Mouse (Mus musculus) kidney, adult 18-20 months (tissue): Measurements from ENCODE around the gene Bdnf.

Source experiments
- DNase-seq: peaks from one replicate; pipeline ENCODE4 v3.0.0; 2021

The Bdnf gene

GRCm38 (mm10) chr2:109706524-109706923 lies 32.0 kb downstream of the Bdnf start:
- DNase-seq: no peak

- DNase-seq: no peak
Measured at GRCm38 (mm10) chr2:109709346-109709745, 34.8 kb downstream of the Bdnf start.

GRCm38 (mm10) chr2:109711049-109711448 lies 36.5 kb downstream of the Bdnf start:
- DNase-seq: no peak

GRCm38 (mm10) chr2:109725261-109725660 lies 50.8 kb downstream of the Bdnf start:
- no peak for DNase-seq

GRCm38 (mm10) chr2:109725831-109726230 lies 51.3 kb downstream of the Bdnf start:
- DNase-seq: no peak

- DNase-seq: no peak
Measured at GRCm38 (mm10) chr2:109729221-109729620, 54.7 kb downstream of the Bdnf start.

GRCm38 (mm10) chr2:109733201-109734039 lies 58.9 kb downstream of the Bdnf start:
- no peak for DNase-seq

- DNase-seq: no peak
Measured at GRCm38 (mm10) chr2:109734228-109734627, 59.7 kb downstream of the Bdnf start.

- no peak for DNase-seq
Measured at GRCm38 (mm10) chr2:109734666-109735065, 60.2 kb downstream of the Bdnf start.

- peak; percentile 30 for DNase-seq
Measured at GRCm38 (mm10) chr2:109735347-109735746, 60.8 kb downstream of the Bdnf start.

- DNase-seq: no peak
Measured at GRCm38 (mm10) chr2:109736306-109736705, 61.8 kb downstream of the Bdnf start.

- DNase-seq: no peak
Measured at GRCm38 (mm10) chr2:109738331-109738730, 63.8 kb downstream of the Bdnf start.

GRCm38 (mm10) chr2:109743208-109743960 lies 68.9 kb downstream of the Bdnf start:
- no peak for DNase-seq

GRCm38 (mm10) chr2:109746223-109746622 lies 71.7 kb downstream of the Bdnf start:
- no peak for DNase-seq

GRCm38 (mm10) chr2:109748412-109748811 lies 73.9 kb downstream of the Bdnf start:
- DNase-seq: no peak

GRCm38 (mm10) chr2:109748815-109749214 lies 74.3 kb downstream of the Bdnf start:
- no peak for DNase-seq

- no peak for DNase-seq
Measured at GRCm38 (mm10) chr2:109749964-109750363, 75.5 kb downstream of the Bdnf start.

GRCm38 (mm10) chr2:109750484-109750883 lies 76.0 kb downstream of the Bdnf start:
- no peak for DNase-seq

GRCm38 (mm10) chr2:109756305-109756704 lies 81.8 kb downstream of the Bdnf start:
- no peak for DNase-seq

- DNase-seq: no peak
Measured at GRCm38 (mm10) chr2:109766772-109767171, 92.3 kb downstream of the Bdnf start.

- no peak for DNase-seq
Measured at GRCm38 (mm10) chr2:109768814-109769213, 94.3 kb downstream of the Bdnf start.

GRCm38 (mm10) chr2:109776374-109776773 lies 101.9 kb downstream of the Bdnf start:
- DNase-seq: no peak
